Mouse (Mus musculus): ENCODE measurements around the gene Klra8. TPM values are rescaled to one million over a fixed set of nuclear protein-coding genes. Genes with fewer than 3 reads are reported as not detected.
"Not testable (repeated sequence)": the region's sequence is repeated elsewhere in the genome, so short reads cannot be mapped to it uniquely, and the experiment has no call there.

Gene Klra8
- polyA plus RNA-seq (2014; fragmentation: Nextera tagmentation; extraction: Ambion mirVana), result not detected in 2 replicates

DNA sequence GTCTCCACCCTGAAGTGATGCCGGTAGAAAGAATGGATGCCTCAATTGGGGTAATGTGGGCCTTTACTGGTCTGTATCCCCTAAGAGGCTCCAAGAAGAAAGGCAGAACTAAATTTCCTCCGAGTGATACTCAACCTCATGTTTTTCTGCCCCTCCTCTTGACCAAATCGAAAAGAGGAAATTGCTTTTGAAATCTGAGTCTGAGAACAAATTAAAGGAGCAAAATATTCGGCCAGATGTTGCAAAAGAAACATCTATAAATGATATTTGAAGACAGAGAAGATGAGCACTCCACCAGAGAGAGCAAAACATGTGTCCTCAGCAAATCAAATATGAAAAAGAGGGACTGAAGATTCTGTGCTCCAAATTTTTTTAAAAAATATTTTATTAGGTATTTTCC, at the start of gene Klra8:
Gene Klra8 (minus strand): TSS at position 101 of the 400 bp plus-strand sequence.
- not testable (repeated sequence) for H3K27me3 ChIP-seq (replicated peaks; ENCODE audit: control insufficient read depth, insufficient read depth, low read length); ATAC-seq; H3K9ac ChIP-seq (ENCODE audit: low read length); DNase-seq (ENCODE audit: low spot score); H3K4me3 ChIP-seq (ENCODE audit: low read depth, low read length); H3K27ac ChIP-seq (ENCODE audit: low read depth, low read length); H3K36me3 ChIP-seq (ENCODE audit: control insufficient read depth, insufficient read depth, low read length); H3K4me2 ChIP-seq (ENCODE audit: low read length); H3K4me1 ChIP-seq (ENCODE audit: control insufficient read depth, insufficient read depth, low read length); H3K9me3 ChIP-seq (replicated peaks; ENCODE audit: control insufficient read depth, low read length)
- 66% methylated on average over 4 of the region's 4 CpGs for WGBS

DNA sequence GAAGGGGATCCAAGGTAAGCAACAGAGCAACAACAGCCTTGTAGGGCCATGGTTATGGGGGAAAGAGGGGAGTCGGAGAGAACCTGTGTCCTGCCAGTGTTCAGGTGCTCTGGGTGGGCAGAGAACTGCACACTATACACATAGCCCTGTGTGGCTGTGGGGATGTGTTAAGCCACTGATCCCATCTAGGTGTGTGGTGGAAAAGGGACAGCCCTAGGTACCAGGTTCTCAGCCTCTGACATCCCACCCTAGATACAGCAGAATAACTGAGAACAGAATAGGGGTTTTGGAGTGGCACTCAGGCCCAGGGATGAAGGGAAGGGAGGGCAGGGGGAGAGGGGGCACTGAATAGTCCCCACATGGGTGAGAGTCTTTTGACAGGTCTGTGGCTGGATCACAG, 19.2 kb downstream of the Klra8 start:
- Histone ChIP-seq H3K27me3 (replicated peaks; ENCODE audit: control insufficient read depth, insufficient read depth, low read length) (no peaks in the 10 kb centered on the region), H3K4me1 (ENCODE audit: control insufficient read depth, insufficient read depth, low read length) (no peaks in the 10 kb centered on the region), H3K4me3 (ENCODE audit: low read depth, low read length) (no peak overlapping the region), H3K4me2 (ENCODE audit: low read length) (no peak overlapping the region), H3K9ac (ENCODE audit: low read length) (no peak overlapping the region), H3K36me3 (ENCODE audit: control insufficient read depth, insufficient read depth, low read length) (no peaks in the 10 kb centered on the region), H3K9me3 (replicated peaks; ENCODE audit: control insufficient read depth, low read length) (0 out of 2 replicates have a peak, but pooled peaks cover 2% of the 10 kb centered on the region), H3K27ac (ENCODE audit: low read depth, low read length) (no peak overlapping the region)
- ATAC-seq (no peak), DNase-seq (ENCODE audit: low spot score) (no peak)
- WGBS, result 82% methylated on average over 1 of the region's 1 CpGs

DNA sequence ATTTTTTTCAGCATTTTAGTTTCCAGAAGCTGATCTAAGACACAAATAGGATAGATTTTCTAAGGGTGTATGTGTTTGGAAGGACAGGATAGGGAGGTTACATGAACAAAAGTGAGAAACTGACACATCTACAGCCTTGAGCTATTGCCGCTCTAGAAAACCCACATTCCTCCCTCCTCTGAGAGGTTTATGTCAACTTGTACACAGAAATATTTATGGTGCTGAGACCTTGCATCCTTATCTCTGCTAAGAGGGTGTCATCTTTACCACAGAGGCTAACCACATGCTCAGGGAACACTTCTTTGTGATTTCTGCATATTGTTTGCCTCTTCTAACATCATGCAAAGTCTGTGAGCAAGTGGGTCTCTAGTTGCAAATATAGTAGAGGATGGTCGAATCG, 27.0 kb downstream of the Klra8 start:
- 84% methylated on average over 3 of the region's 3 CpGs for WGBS
- H3K9me3 ChIP-seq (replicated peaks; ENCODE audit: control insufficient read depth, low read length); H3K27me3 ChIP-seq (replicated peaks; ENCODE audit: control insufficient read depth, insufficient read depth, low read length); DNase-seq (ENCODE audit: low spot score); H3K4me3 ChIP-seq (ENCODE audit: low read depth, low read length); H3K27ac ChIP-seq (ENCODE audit: low read depth, low read length); H3K4me1 ChIP-seq (ENCODE audit: control insufficient read depth, insufficient read depth, low read length); ATAC-seq; H3K36me3 ChIP-seq (ENCODE audit: control insufficient read depth, insufficient read depth, low read length); H3K4me2 ChIP-seq (ENCODE audit: low read length); H3K9ac ChIP-seq (ENCODE audit: low read length): not testable (repeated sequence)

DNA sequence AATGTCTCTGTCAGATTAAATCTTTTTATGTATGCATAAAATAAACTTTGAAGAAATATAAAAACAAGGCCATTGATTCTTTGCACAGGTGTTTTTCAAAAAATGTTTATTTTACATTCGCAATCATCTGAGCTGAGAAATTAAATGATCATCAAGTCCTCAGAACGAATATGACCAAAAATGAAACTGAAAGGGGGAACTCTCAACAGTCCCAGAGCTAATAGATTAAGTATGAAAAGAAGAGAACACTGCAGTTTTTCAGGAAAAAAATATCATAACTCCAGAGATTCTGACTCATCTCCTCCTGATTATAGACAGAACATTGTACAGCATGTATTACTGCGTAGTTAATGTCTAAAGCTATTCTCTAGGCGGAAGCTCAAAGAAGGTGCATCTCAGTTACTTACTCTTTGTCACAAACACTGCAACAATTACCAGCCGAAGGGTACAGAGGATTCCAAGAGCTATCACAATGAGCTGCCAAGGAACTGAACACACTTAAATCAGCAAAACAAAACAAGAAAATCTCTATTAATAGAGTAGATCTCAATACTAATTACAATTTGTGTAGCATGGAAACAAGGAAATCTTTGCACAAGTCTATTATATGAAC, 37.3 kb downstream of the Klra8 start:
- no peaks in the 10 kb centered on the region for H3K9me3 ChIP-seq (replicated peaks; ENCODE audit: control insufficient read depth, low read length)
- H3K36me3 ChIP-seq (ENCODE audit: control insufficient read depth, insufficient read depth, low read length), result no peaks in the 10 kb centered on the region
- 74% methylated on average over 5 of the region's 5 CpGs for WGBS
- no peak overlapping the region for H3K4me2 ChIP-seq (ENCODE audit: low read length)
- H3K4me1 ChIP-seq (ENCODE audit: control insufficient read depth, insufficient read depth, low read length), result no peaks in the 10 kb centered on the region
- H3K9ac ChIP-seq (ENCODE audit: low read length), result no peak overlapping the region
- H3K27ac ChIP-seq (ENCODE audit: low read depth, low read length), result no peak overlapping the region
- no peaks in the 10 kb centered on the region for H3K27me3 ChIP-seq (replicated peaks; ENCODE audit: control insufficient read depth, insufficient read depth, low read length)
- no peak overlapping the region for H3K4me3 ChIP-seq (ENCODE audit: low read depth, low read length)
- ATAC-seq (no peak), DNase-seq (ENCODE audit: low spot score) (no peak)

GRCm38 (mm10) chr6:130067171-130067570, 62.5 kb downstream of the Klra8 start, which contains the start of gene Klra4:
Gene Klra4, minus strand, starts transcription at chr6:130067271.
- not testable (repeated sequence) for H3K27ac ChIP-seq (ENCODE audit: low read depth, low read length); ATAC-seq; H3K4me1 ChIP-seq (ENCODE audit: control insufficient read depth, insufficient read depth, low read length); H3K27me3 ChIP-seq (replicated peaks; ENCODE audit: control insufficient read depth, insufficient read depth, low read length); H3K4me2 ChIP-seq (ENCODE audit: low read length); H3K9ac ChIP-seq (ENCODE audit: low read length); H3K4me3 ChIP-seq (ENCODE audit: low read depth, low read length); H3K36me3 ChIP-seq (ENCODE audit: control insufficient read depth, insufficient read depth, low read length); DNase-seq (ENCODE audit: low spot score); H3K9me3 ChIP-seq (replicated peaks; ENCODE audit: control insufficient read depth, low read length)
- 55% methylated on average over 1 of the region's 1 CpGs for WGBS

Other genes starting within 250 kb of the Klra8 start
- not detected in 2 replicates for gene Klra5, start 212.2 kb downstream of the Klra8 start, polyA plus RNA-seq (2014; fragmentation: Nextera tagmentation; extraction: Ambion mirVana)
- not detected in 2 replicates for gene Klra6, start 102.9 kb downstream of the Klra8 start, polyA plus RNA-seq (2014; fragmentation: Nextera tagmentation; extraction: Ambion mirVana)
- gene Klra4, start 62.6 kb downstream of the Klra8 start, polyA plus RNA-seq (2014; fragmentation: Nextera tagmentation; extraction: Ambion mirVana), result not detected in 2 replicates
- not detected in 2 replicates for gene Klra9, start 63.2 kb upstream of the Klra8 start, polyA plus RNA-seq (2014; fragmentation: Nextera tagmentation; extraction: Ambion mirVana)
- not detected in 2 replicates for gene Klra7, start 103.4 kb upstream of the Klra8 start, polyA plus RNA-seq (2014; fragmentation: Nextera tagmentation; extraction: Ambion mirVana)
- not detected in 2 replicates for gene Klra10, start 152.0 kb upstream of the Klra8 start, polyA plus RNA-seq (2014; fragmentation: Nextera tagmentation; extraction: Ambion mirVana)
- not detected in 2 replicates for gene Klra3, start 207.7 kb upstream of the Klra8 start, polyA plus RNA-seq (2014; fragmentation: Nextera tagmentation; extraction: Ambion mirVana)